Mouse (Mus musculus): ENCODE results near the gene Antxr1. TPM values are rescaled to one million over a fixed set of nuclear protein-coding genes. Genes with fewer than 3 reads are reported as not detected.

The Antxr1 gene
- polyA plus RNA-seq, 1 experiment: not detected

DNA sequence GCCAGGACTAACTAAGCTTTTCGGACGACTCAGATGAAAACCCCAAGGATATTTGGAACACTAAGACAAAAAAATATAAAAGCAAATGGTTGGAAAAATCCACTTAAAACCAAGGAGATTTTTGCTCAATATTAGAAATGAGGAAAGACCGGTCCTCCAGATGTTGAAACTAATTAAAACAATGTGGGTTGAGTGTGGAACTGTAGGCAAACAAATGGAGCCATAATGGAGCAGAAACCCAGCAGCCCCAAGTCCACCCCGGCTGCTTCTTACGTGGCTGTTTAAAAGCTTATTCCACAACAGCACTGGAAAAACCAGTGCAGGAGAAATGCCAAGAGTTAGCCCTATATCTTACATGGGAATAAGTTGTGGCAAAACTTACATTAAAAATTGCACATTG lies 32.9 kb downstream of the Antxr1 start:
- no peak for TF ChIP-seq POLR2A (IDR thresholded peaks at IDR 0.05; ENCODE audit: insufficient read depth, low read depth, low read length)
- no peak for TF ChIP-seq CTCF (IDR thresholded peaks at IDR 0.05; ENCODE audit: insufficient read depth, low read depth, low read length)
- no peak overlapping the region for H3K27ac ChIP-seq (ENCODE audit: insufficient read depth, low read depth, low read length)
- WGBS: 81% methylated on average over 5 of the region's 5 CpGs
- H3K4me3 ChIP-seq (ENCODE audit: insufficient read depth, low read depth, low read length): no peak overlapping the region
- H3K4me1 ChIP-seq (ENCODE audit: control insufficient read depth, insufficient read depth, low read length): no peaks in the 10 kb centered on the region

GRCm38 (mm10) chr6:87301991-87302390 lies 33.6 kb downstream of the Antxr1 start:
- H3K4me3 ChIP-seq (ENCODE audit: insufficient read depth, low read depth, low read length): no peak overlapping the region
- H3K27ac ChIP-seq (ENCODE audit: insufficient read depth, low read depth, low read length): no peak overlapping the region
- no peak for TF ChIP-seq CTCF (IDR thresholded peaks at IDR 0.05; ENCODE audit: insufficient read depth, low read depth, low read length)
- no peak for TF ChIP-seq POLR2A (IDR thresholded peaks at IDR 0.05; ENCODE audit: insufficient read depth, low read depth, low read length)
- WGBS: 56% methylated on average over 4 of the region's 4 CpGs
- H3K4me1 ChIP-seq (ENCODE audit: control insufficient read depth, insufficient read depth, low read length): no peaks in the 10 kb centered on the region

- TF ChIP-seq CTCF (IDR thresholded peaks at IDR 0.05; ENCODE audit: insufficient read depth, low read depth, low read length) (no peak), POLR2A (IDR thresholded peaks at IDR 0.05; ENCODE audit: insufficient read depth, low read depth, low read length) (no peak)
- no peak overlapping the region for H3K27ac ChIP-seq (ENCODE audit: insufficient read depth, low read depth, low read length)
- no peaks in the 10 kb centered on the region for H3K4me1 ChIP-seq (ENCODE audit: control insufficient read depth, insufficient read depth, low read length)
- H3K4me3 ChIP-seq (ENCODE audit: insufficient read depth, low read depth, low read length): no peak overlapping the region
- 90% methylated on average over 3 of the region's 3 CpGs for WGBS
Measured at GRCm38 (mm10) chr6:87294904-87295303, 40.7 kb downstream of the Antxr1 start.

DNA sequence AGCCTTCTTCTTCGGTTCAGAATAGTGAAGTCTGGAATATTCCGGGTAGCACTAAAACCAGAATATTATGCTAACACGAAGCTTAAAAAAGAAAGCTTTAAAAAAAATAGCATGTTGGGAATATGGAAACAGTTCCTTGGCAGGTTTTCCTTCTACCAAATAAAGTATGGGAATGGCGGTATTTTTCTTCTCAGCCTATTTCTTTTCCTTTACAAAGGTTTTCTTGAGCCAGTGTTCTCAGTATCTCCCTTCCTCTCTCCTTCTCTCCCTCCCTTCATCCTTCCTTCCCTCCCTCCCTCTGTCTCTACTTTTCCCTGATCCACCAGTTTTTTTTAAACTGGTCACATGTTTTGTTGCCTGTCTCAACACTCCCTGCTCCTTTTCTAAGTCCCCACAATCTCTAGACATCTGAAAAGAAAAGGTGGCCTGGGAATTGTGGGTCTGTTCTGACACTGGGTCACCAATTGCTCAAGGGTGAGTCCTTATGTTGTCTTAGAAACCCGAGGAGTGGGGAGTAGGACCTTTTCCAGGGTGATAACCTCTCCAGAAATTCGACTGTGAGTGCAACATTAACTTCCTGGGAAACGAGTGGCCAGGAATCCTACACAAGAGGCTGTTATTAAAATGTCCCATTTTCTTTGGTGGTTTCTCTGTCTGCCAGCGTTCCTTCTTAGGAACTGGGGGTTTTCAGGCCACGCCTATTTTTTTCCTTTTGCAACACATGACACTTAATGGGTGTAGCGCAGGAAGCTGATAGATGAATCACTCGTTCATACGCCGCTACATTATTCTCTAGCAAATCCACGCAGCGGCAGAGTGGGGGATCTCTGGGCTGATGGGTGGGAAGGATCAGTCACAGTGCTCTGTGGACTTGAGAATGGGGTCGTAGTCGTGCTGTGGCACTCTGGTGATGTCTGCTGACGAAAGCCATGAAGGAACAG lies 42.4 kb downstream of the Antxr1 start:
- TF ChIP-seq POLR2A (IDR thresholded peaks at IDR 0.05; ENCODE audit: insufficient read depth, low read depth, low read length) (no peak), CTCF (IDR thresholded peaks at IDR 0.05; ENCODE audit: insufficient read depth, low read depth, low read length) (no peak)
- H3K27ac ChIP-seq (ENCODE audit: insufficient read depth, low read depth, low read length): no peak overlapping the region
- 75% methylated on average over 18 of the region's 18 CpGs for WGBS

GRCm38 (mm10) chr6:87287251-87287650 lies 48.4 kb downstream of the Antxr1 start:
- Histone ChIP-seq H3K4me1 (ENCODE audit: control insufficient read depth, insufficient read depth, low read length) (no peaks in the 10 kb centered on the region), H3K4me3 (ENCODE audit: insufficient read depth, low read depth, low read length) (no peak overlapping the region), H3K27ac (ENCODE audit: insufficient read depth, low read depth, low read length) (no peak overlapping the region)
- 93% methylated on average over 6 of the region's 6 CpGs for WGBS
- TF ChIP-seq CTCF (IDR thresholded peaks at IDR 0.05; ENCODE audit: insufficient read depth, low read depth, low read length) (no peak), POLR2A (IDR thresholded peaks at IDR 0.05; ENCODE audit: insufficient read depth, low read depth, low read length) (no peak)

More for the DNA sequence above, 42.4 kb downstream of the Antxr1 start:
- H3K4me3 ChIP-seq (ENCODE audit: insufficient read depth, low read depth, low read length): no peak overlapping the region
- no peaks in the 10 kb centered on the region for H3K4me1 ChIP-seq (ENCODE audit: control insufficient read depth, insufficient read depth, low read length)

- H3K27ac ChIP-seq (ENCODE audit: insufficient read depth, low read depth, low read length): no peak overlapping the region
- TF ChIP-seq POLR2A (IDR thresholded peaks at IDR 0.05; ENCODE audit: insufficient read depth, low read depth, low read length) (no peak), CTCF (IDR thresholded peaks at IDR 0.05; ENCODE audit: insufficient read depth, low read depth, low read length) (no peak)
- 85% methylated on average over 7 of the region's 7 CpGs for WGBS
Measured at GRCm38 (mm10) chr6:87285365-87285749, 50.3 kb downstream of the Antxr1 start.

GRCm38 (mm10) chr6:87284716-87285364 lies 50.8 kb downstream of the Antxr1 start:
- 87% methylated on average over 11 of the region's 11 CpGs for WGBS
- Histone ChIP-seq H3K4me1 (ENCODE audit: control insufficient read depth, insufficient read depth, low read length) (peaks cover 3% of the 10 kb centered on the region; the same call in 1 of the 2 replicates), H3K27ac (ENCODE audit: insufficient read depth, low read depth, low read length) (no peak overlapping the region), H3K4me3 (ENCODE audit: insufficient read depth, low read depth, low read length) (no peak overlapping the region)
- no peak for TF ChIP-seq POLR2A (IDR thresholded peaks at IDR 0.05; ENCODE audit: insufficient read depth, low read depth, low read length)
- TF ChIP-seq CTCF (IDR thresholded peaks at IDR 0.05; ENCODE audit: insufficient read depth, low read depth, low read length): no peak

More at GRCm38 (mm10) chr6:87285365-87285749, 50.3 kb downstream of the Antxr1 start:
- peaks cover 3% of the 10 kb centered on the region; the same call in 1 of the 2 replicates for H3K4me1 ChIP-seq (ENCODE audit: control insufficient read depth, insufficient read depth, low read length)
- H3K4me3 ChIP-seq (ENCODE audit: insufficient read depth, low read depth, low read length): no peak overlapping the region

DNA sequence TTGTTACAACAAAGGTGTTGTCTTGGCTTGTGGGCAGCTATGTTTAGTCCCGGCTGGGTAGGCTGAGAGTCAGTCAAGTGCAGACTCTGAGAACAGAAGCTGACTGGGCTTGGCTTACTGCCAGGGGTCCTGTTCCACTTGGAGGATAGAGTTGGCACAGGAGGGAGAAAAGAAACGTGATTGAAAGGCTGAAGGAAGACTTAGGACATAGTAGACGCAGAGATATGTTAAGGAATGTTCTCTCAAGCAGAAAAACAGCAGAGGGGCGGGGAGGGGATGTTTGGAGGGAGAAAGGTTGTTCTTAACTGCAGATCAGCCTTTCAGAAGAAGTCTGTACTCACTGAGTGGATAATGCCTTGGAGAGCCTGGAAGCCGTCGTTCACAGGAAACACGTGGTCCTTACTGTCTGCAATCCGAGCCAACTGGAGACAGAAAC lies 53.3 kb downstream of the Antxr1 start:
- WGBS: 40% methylated on average over 8 of the region's 8 CpGs
- no peak overlapping the region for H3K27ac ChIP-seq (ENCODE audit: insufficient read depth, low read depth, low read length)
- no peak overlapping the region for H3K4me3 ChIP-seq (ENCODE audit: insufficient read depth, low read depth, low read length)
- peaks cover 9% of the 10 kb centered on the region for H3K4me1 ChIP-seq (ENCODE audit: control insufficient read depth, insufficient read depth, low read length)
- TF ChIP-seq CTCF (IDR thresholded peaks at IDR 0.05; ENCODE audit: insufficient read depth, low read depth, low read length) (no peak), POLR2A (IDR thresholded peaks at IDR 0.05; ENCODE audit: insufficient read depth, low read depth, low read length) (no peak)

- Histone ChIP-seq H3K4me1 (ENCODE audit: control insufficient read depth, insufficient read depth, low read length) (peaks cover 14% of the 10 kb centered on the region), H3K4me3 (ENCODE audit: insufficient read depth, low read depth, low read length) (no peak overlapping the region), H3K27ac (ENCODE audit: insufficient read depth, low read depth, low read length) (no peak overlapping the region)
- TF ChIP-seq CTCF (IDR thresholded peaks at IDR 0.05; ENCODE audit: insufficient read depth, low read depth, low read length) (no peak), POLR2A (IDR thresholded peaks at IDR 0.05; ENCODE audit: insufficient read depth, low read depth, low read length) (no peak)
- WGBS: 85% methylated on average over 4 of the region's 4 CpGs
Measured at GRCm38 (mm10) chr6:87281771-87282170, 53.9 kb downstream of the Antxr1 start.

Data from olfactory bulb, adult 2 months (tissue).